Mouse (Mus musculus): ENCODE data around the gene Fam53a. TPM values are rescaled to one million over a fixed set of nuclear protein-coding genes. Genes with fewer than 3 reads are reported as not detected.

The Fam53a gene
- polyA plus RNA-seq, 1 experiment, result 5.3 TPM

DNA sequence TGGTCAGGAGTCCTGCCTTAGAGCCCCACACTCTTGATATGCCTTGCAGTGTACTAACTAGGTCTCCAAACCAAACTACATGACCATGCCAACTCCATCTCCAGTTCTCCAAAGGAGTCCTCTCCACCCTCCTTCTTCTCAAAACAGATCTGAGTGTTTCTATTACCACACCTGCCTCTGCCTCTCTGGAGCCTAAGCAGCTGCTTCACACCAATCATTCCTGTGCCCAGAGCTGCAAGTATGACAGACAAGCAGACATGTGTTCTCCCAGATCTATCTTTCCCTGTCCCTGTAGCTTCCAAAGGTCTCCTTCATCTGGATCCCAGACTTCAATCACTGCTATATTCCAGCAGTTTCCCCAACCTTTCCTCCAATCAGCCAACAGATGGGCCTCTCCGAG, 27.3 kb upstream of the Fam53a start:
- no peak for TF ChIP-seq GATA1 (IDR thresholded peaks at IDR 0.05; ENCODE audit: low read length)
- TF ChIP-seq TAL1 (IDR thresholded peaks at IDR 0.05; ENCODE audit: low read length), result no peak
- H3K4me1 ChIP-seq (ENCODE audit: control insufficient read depth), result peaks cover 75% of the 10 kb centered on the region

DNA sequence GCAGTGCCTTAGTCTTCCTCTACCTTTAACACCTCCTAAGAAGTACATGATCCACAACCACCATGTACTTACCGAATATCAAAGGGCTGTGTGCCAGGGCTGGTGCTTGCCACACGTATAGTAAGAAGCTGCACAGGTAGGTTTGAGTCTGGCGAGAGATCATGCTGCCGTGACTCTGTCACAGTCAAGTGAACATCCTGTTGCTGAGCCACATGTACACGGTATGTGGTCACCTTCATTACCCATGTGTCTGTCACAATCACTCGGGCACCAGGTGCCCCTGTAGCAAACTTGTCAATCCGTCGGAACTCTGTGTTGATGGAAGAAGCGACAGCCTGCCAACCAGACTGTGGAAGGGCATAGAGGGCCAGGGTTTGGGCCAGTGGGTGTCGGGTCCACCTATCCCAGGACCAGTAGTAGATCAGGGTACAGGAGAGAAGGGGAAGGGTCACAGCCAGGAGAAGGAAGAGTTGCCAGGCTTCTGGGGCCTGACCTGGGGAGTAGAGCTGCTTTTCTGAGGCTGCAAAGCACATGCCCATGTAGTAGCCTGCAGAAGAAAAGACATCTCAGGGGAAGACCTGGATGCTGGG, 25.9 kb upstream of the Fam53a start:
- Histone ChIP-seq H3K9me3 (ENCODE audit: control insufficient read depth, low read length) (no peaks in the 10 kb centered on the region), H3K36me3 (ENCODE audit: control insufficient read depth) (peaks cover 69% of the 10 kb centered on the region), H3K27me3 (ENCODE audit: control insufficient read depth) (no peaks in the 10 kb centered on the region), H3K4me3 (replicated peaks) (peak overlapping the region; percentile 87), H3K4me1 (ENCODE audit: control insufficient read depth) (peaks cover 71% of the 10 kb centered on the region)
- TF ChIP-seq TAL1 (IDR thresholded peaks at IDR 0.05; ENCODE audit: low read length), result no peak
- no peak for TF ChIP-seq GATA1 (IDR thresholded peaks at IDR 0.05; ENCODE audit: low read length)

More for the DNA sequence above, 27.3 kb upstream of the Fam53a start:
- Histone ChIP-seq H3K4me3 (replicated peaks) (peak overlapping the region; percentile 87), H3K27me3 (ENCODE audit: control insufficient read depth) (no peaks in the 10 kb centered on the region), H3K36me3 (ENCODE audit: control insufficient read depth) (peaks cover 71% of the 10 kb centered on the region), H3K9me3 (ENCODE audit: control insufficient read depth, low read length) (no peaks in the 10 kb centered on the region)

DNA sequence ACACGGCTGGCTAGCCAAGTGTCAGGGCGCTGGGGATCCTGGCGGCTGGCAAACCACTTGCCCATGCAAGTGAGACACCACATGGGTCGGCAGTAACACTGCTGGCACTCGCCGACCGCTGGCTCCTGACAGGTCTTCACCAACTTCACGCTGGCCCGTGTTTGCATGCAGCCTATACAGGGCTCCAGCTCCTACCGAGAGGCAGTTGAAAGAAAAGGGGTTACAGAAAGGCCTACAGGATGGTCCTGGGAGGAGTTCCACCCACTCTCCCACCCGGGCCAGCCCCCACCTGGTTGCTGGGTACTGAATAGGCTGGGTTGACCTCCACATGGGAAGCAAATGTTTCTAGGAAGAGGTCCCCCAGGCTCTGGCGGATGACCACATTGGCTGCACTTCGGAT, 25.0 kb upstream of the Fam53a start:
- H3K4me1 ChIP-seq (ENCODE audit: control insufficient read depth), result peaks cover 71% of the 10 kb centered on the region
- peaks cover 69% of the 10 kb centered on the region for H3K36me3 ChIP-seq (ENCODE audit: control insufficient read depth)
- H3K9me3 ChIP-seq (ENCODE audit: control insufficient read depth, low read length), result no peaks in the 10 kb centered on the region
- H3K4me3 ChIP-seq (replicated peaks), result no peak overlapping the region
- TF ChIP-seq TAL1 (IDR thresholded peaks at IDR 0.05; ENCODE audit: low read length) (no peak), GATA1 (IDR thresholded peaks at IDR 0.05; ENCODE audit: low read length) (no peak)
- H3K27me3 ChIP-seq (ENCODE audit: control insufficient read depth), result no peaks in the 10 kb centered on the region

DNA sequence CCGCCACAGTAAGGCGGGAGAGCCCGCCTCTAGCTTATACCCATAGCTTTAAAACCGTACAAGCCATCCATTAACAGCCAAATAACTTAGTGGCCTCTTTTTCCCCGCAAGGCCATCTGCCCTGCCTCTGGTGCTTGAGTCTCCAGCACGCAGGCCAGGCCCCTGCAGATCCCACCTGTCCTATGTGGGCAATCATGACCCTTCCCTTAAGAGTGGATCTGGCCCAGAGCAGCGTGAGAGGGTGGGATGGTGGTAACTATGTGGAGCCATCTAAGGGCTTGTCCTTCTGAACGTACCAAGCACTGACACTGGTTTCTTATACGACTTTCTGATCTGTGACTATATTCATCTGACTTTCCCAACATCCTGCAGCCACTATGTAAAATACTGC, 23.3 kb upstream of the Fam53a start:
- TF ChIP-seq TAL1 (IDR thresholded peaks at IDR 0.05; ENCODE audit: low read length), result no peak
- no peak for TF ChIP-seq GATA1 (IDR thresholded peaks at IDR 0.05; ENCODE audit: low read length)
- Histone ChIP-seq H3K9me3 (ENCODE audit: control insufficient read depth, low read length) (no peaks in the 10 kb centered on the region), H3K4me1 (ENCODE audit: control insufficient read depth) (peaks cover 79% of the 10 kb centered on the region), H3K27me3 (ENCODE audit: control insufficient read depth) (no peaks in the 10 kb centered on the region), H3K4me3 (replicated peaks) (peak overlapping the region; percentile 98), H3K36me3 (ENCODE audit: control insufficient read depth) (peaks cover 83% of the 10 kb centered on the region)

DNA sequence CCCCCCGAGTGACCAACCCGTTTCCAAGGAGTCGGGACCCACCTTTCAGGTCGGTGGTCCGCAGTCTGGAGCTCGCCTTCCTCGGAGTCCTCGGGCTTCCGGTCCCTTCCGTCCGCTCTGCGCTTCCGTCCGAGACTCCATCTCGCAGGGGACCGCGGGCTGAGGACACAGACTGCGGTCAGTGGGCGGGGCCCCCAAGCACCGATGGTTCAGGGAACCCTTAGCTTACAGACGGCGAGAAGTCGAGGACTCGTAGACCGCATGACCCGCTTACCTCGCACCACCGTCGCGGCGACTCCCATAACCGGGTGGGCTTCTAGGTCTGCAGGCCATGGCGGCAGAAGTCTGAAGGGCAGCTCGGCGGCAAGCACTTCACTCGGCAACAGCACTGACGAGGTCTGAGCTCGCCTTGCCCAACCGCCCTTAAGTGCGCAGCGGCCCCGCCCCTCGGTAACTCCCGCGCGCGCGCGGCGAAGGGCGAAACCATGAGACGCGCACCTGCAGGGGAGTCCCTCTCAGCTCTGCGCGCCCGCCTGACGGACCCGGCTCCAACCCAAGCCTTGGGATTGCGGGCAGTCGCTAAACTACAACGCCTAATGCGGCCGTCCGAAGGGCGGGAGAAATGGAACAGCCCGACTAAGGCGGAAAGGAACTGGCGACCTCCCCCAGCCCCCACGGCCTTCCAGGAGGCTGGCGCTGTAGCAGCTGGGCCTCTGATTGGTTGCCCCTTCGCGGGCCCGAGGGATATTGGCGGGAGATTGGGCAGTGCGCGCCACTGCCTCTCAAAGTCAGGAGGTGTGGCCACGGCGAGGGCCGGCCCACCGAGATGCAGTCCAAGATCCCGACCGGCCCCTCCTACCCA, 22.7 kb upstream of the Fam53a start, which contains the start of gene Slbp:
Slbp (minus strand) TSS at position 654 of the 862 bp plus-strand sequence.
- TF ChIP-seq TAL1 (IDR thresholded peaks at IDR 0.05; ENCODE audit: low read length) (no peak), GATA1 (IDR thresholded peaks at IDR 0.05; ENCODE audit: low read length) (0 out of 2 replicates have a peak, but pooled peaks have one; percentile 35)
- H3K36me3 ChIP-seq (ENCODE audit: control insufficient read depth), result peaks cover 89% of the 10 kb centered on the region
- H3K27me3 ChIP-seq (ENCODE audit: control insufficient read depth), result no peaks in the 10 kb centered on the region
- H3K9me3 ChIP-seq (ENCODE audit: control insufficient read depth, low read length), result no peaks in the 10 kb centered on the region
- peaks cover 83% of the 10 kb centered on the region for H3K4me1 ChIP-seq (ENCODE audit: control insufficient read depth)
- peak within 1 kb of the TSS; percentile 98 for H3K4me3 ChIP-seq (replicated peaks)

DNA sequence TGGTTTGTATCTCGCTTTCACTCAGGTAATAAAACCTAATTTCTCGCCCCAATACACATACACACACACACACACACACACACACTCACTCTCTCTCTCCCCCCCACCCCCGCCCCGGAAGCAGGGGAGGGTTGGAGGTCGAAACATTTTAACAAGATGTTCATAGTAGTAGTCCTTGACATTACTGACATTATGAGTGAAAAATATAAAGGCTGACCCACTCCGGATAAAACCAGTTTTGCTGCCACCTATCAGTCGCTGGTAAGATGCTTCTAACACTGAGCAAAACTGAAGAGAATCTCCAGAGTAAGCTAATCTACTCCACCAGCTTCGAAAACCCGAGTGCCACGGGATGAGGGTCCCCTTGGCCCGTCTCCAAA, 22.1 kb upstream of the Fam53a start:
- H3K9me3 ChIP-seq (ENCODE audit: control insufficient read depth, low read length), result no peaks in the 10 kb centered on the region
- H3K27me3 ChIP-seq (ENCODE audit: control insufficient read depth), result no peaks in the 10 kb centered on the region
- peaks cover 81% of the 10 kb centered on the region for H3K4me1 ChIP-seq (ENCODE audit: control insufficient read depth)
- H3K4me3 ChIP-seq (replicated peaks), result peak overlapping the region; percentile 98
- TF ChIP-seq TAL1 (IDR thresholded peaks at IDR 0.05; ENCODE audit: low read length) (no peak), GATA1 (IDR thresholded peaks at IDR 0.05; ENCODE audit: low read length) (no peak)
- peaks cover 91% of the 10 kb centered on the region for H3K36me3 ChIP-seq (ENCODE audit: control insufficient read depth)

DNA sequence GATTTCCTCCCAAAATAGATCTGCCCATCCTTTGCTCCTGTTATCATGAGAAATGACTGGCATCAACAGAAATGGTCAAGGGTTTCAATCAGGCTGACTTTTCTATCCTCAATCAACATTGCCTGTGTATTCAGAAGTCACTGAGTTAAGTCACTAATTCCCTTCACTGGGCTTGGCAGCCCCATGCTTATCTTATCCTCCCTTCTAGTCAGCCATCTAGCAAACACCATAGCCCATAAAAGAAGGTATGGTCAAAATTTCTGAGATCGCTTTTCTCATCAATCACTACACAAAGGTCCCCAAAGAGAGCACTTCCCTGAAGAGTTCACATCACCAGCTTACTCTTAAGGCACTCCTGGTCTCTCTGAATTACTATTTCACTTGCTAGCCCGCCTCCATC, 21.6 kb upstream of the Fam53a start:
- Histone ChIP-seq H3K27me3 (ENCODE audit: control insufficient read depth) (no peaks in the 10 kb centered on the region), H3K36me3 (ENCODE audit: control insufficient read depth) (peaks cover 91% of the 10 kb centered on the region)

DNA sequence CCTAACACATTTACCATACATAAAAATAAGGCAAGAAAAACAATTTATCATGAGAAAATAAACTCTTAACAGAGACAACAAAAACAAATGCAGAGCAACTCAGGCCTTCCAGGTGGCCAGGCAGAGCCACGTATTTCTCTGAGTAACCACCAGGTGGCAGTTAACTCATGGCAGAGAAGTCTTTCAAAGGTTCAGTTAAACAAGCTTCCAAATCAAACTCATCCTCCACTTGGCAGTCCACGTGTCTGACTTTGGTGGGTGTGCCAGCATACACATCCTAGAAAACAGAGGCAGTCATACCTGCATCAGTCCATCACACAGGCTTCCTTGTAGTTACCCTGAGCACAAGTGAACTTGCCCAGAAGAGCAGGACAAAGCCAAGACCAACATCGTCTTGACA, 11.2 kb upstream of the Fam53a start:
- no peaks in the 10 kb centered on the region for H3K27me3 ChIP-seq (ENCODE audit: control insufficient read depth)
- peaks cover 45% of the 10 kb centered on the region for H3K4me1 ChIP-seq (ENCODE audit: control insufficient read depth)
- no peak for TF ChIP-seq TAL1 (IDR thresholded peaks at IDR 0.05; ENCODE audit: low read length)
- no peak for TF ChIP-seq GATA1 (IDR thresholded peaks at IDR 0.05; ENCODE audit: low read length)
- no peaks in the 10 kb centered on the region for H3K9me3 ChIP-seq (ENCODE audit: control insufficient read depth, low read length)
- peaks cover 96% of the 10 kb centered on the region for H3K36me3 ChIP-seq (ENCODE audit: control insufficient read depth)
- no peak overlapping the region for H3K4me3 ChIP-seq (replicated peaks)

More for the DNA sequence above, 21.6 kb upstream of the Fam53a start:
- H3K4me1 ChIP-seq (ENCODE audit: control insufficient read depth), result peaks cover 81% of the 10 kb centered on the region
- H3K9me3 ChIP-seq (ENCODE audit: control insufficient read depth, low read length), result no peaks in the 10 kb centered on the region
- 0 out of 2 replicates have a peak, but pooled peaks have one; percentile 23 for TF ChIP-seq GATA1 (IDR thresholded peaks at IDR 0.05; ENCODE audit: low read length)
- no peak for TF ChIP-seq TAL1 (IDR thresholded peaks at IDR 0.05; ENCODE audit: low read length)
- peak overlapping the region; percentile 98 for H3K4me3 ChIP-seq (replicated peaks)

DNA sequence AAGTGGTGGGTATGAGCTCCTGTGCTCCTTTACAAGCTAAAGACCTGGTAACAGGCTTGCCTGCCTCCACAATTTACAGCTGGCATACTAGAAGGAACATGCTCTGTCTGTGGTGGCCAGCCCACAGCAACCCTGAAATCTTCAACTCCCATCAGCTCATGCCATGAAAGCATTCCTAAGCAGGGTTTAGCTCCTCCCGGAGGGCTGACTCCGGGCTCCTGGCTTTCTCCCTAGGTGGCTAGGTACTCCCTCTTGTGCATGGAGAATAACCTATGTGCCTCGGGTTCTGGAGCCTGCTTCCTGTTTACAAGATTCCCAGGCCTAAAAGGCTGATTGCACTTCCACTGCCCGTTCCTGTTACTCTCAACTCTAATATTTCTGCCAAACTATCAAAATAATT, 9.4 kb upstream of the Fam53a start:
- no peaks in the 10 kb centered on the region for H3K9me3 ChIP-seq (ENCODE audit: control insufficient read depth, low read length)
- H3K36me3 ChIP-seq (ENCODE audit: control insufficient read depth), result peaks cover 95% of the 10 kb centered on the region
- no peak for TF ChIP-seq GATA1 (IDR thresholded peaks at IDR 0.05; ENCODE audit: low read length)
- no peak for TF ChIP-seq TAL1 (IDR thresholded peaks at IDR 0.05; ENCODE audit: low read length)
- no peaks in the 10 kb centered on the region for H3K27me3 ChIP-seq (ENCODE audit: control insufficient read depth)
- H3K4me3 ChIP-seq (replicated peaks), result no peak overlapping the region
- peaks cover 50% of the 10 kb centered on the region for H3K4me1 ChIP-seq (ENCODE audit: control insufficient read depth)
